Mouse (Mus musculus): Measurements from ENCODE around the gene Gin1.

The Gin1 gene

DNA sequence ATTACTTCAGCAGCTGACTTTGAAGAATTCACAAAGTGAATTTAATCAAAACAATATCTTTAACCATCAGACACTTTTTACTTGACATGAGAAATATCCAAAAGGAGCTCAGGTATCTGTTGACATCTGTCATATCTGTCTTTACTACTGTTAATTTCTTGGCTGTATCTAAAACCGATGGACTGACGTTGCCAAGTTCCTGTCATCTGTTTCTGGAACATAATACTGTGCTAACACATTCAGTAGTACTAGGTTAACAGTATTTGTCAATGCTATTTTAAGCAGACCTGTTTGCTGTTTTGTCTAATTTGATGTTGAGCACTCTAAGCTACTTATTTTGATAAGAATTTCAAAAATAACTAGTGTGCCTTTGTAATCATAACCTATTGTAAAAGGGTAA is 18.5 kb downstream of the Gin1 start:
- DNase-seq, result no peak

GRCm38 (mm10) chr1:97794110-97794509 is 24.1 kb downstream of the Gin1 start:
- DNase-seq, result no peak

DNA sequence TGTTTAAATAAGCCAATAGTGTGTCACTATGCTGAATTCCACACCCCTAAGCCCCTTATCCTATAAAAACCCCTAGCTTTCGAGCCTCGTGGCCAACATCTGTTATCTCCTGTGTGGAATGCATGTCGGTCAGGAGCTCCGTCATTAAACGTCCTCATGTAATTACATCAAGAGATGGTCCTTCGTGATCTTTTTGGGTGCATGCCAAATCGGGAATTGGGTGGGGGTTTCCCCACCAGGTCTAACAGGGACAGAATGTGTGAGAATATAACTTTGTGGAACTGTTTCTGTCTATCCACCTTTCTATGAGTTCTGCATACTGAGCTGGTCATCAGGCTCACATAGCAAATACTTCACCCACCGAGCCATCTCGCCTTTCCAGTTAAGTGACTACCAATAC is 26.0 kb downstream of the Gin1 start:
- no peak for DNase-seq

GRCm38 (mm10) chr1:97802207-97802902 is 32.4 kb downstream of the Gin1 start:
- peak in 1 of 2 experiments; percentile 28 for DNase-seq

GRCm38 (mm10) chr1:97804520-97804919 is 34.5 kb downstream of the Gin1 start:
- no peak for DNase-seq

GRCm38 (mm10) chr1:97809255-97809912 is 39.4 kb downstream of the Gin1 start:
- peak; percentile 15 to 67 for DNase-seq

GRCm38 (mm10) chr1:97821282-97821681 is 51.3 kb downstream of the Gin1 start:
- DNase-seq, result no peak

- DNase-seq, result no peak
Observed at GRCm38 (mm10) chr1:97822203-97822602, 52.2 kb downstream of the Gin1 start.

DNA sequence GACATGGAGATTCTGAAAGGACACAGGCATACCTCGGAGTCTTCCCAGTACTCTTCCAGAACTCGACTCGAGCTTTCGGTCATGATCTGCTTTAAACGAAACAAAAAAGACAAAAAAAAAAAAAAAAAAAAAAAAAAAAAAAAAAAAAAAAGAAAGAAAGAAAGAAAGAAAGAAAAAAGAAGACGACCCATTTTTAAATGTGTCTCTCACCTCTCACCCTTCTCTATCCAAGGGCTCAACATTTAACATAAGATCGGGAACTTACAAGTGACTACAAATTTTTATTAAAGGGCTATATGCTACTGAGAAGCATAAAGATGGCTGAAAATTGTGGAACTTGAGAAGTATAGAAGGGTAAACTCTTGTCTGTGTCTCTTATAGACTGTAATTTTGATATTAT is 52.9 kb downstream of the Gin1 start:
- DNase-seq, result no peak

GRCm38 (mm10) chr1:97827566-97827965 is 57.6 kb downstream of the Gin1 start:
- DNase-seq, result no peak

DNA sequence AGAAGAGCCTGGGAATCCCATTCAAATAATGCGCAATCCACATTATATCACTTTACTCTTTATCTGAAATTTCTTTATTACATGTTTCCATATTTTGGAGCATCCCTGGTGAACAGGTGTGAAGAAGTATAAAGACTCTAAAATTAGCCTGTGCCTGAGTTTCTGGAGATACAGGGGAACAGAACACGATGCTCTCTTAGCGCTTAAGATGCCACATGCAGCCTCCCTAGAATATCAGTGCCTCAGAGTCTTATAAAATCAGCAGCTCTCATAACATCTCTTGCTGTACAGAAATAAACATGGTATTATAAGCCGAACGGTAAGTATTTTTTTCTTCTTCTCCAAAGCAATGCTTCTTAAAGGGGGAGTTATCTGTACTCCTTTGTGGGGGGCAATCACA is 58.1 kb downstream of the Gin1 start:
- no peak for DNase-seq

DNA sequence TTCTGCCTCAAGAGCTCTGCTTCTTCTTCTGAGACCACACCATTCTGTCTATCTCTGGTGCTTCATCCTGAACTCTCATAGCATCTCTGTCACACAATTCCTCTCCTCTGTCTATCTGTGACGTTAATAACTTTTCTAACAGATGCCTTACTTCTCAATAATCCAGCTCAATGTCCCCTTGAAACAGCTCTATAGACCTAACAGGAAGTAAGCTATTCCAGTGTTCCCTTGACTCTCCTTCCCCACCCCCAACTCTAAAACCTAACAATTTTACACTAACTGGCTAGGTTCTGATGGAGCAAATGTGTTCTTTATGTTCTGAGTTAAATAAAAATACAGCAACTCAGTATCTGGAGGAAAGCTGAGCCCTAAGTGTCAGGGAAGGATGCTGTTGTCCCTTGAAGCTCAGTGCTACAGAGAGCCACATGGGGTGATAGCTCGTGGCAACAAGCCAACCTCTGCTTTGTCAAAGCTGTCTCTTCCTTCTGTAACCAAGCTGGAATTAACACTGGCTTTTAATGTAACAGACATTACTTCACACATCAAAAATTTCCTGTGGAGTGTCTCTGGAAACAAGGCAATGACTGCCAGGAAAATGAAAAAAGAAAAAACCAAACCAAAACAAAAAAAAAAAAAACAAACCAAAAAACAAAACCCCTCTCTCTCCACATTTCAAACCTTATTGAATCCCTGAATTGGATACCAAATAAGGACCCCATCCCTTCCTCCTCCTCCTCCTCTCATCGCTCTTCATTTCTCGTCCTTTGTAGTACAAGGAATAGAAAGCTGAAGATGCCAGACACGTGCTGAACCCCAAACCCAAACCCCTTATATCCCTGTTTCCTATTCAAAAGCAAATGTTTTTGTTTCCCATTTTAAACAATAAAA is 63.7 kb downstream of the Gin1 start:
- peak; percentile 94 for DNase-seq

DNA sequence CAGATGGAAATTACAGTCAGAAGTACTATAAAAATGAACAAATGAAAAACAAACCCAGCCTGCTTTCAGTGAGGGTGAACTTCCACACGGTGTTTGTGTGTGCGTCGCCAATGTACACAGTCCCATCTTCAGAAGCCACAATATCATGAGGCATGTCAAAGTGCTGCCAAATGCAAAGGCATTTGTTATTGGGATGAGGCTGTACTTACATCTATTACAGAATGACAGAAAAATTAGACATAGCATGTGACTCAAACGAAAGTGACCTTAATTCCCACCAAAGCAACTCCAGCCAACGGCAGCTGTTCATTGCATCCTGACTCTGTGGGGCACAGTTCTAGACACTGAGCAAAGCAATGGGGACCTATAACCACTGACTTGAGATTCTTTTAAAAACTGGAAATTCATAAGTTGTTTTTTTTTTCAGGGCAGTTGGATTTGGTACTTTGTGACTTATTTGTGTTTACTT is 64.4 kb downstream of the Gin1 start:
- peak; percentile 35 for DNase-seq

All from cerebellum, postnatal 10 days (tissue).